Mouse (Mus musculus) cerebellum, postnatal 10 days (tissue): ENCODE results near the gene Tekt5.

Experiments
- DNase-seq, 2 experiments: peaks; one replicate each; pipeline ENCODE4 v3.0.0; 2021; ENCODE audit warnings: mixed read lengths in 2 of 2

Gene Tekt5

GRCm38 (mm10) chr16:10377286-10377685 lies 18.0 kb downstream of the Tekt5 start:
- DNase-seq = no peak

GRCm38 (mm10) chr16:10374254-10375011 lies 20.9 kb downstream of the Tekt5 start:
- peak; percentile 69 to 76 for DNase-seq

GRCm38 (mm10) chr16:10372372-10372771 lies 22.9 kb downstream of the Tekt5 start:
- DNase-seq = peak; percentile 17 to 38

GRCm38 (mm10) chr16:10369996-10370395 lies 25.3 kb downstream of the Tekt5 start:
- peak; percentile 28 to 43 for DNase-seq

GRCm38 (mm10) chr16:10369468-10369934 lies 25.8 kb downstream of the Tekt5 start:
- DNase-seq = peak; percentile 46 to 53

- peak; percentile 46 to 66 for DNase-seq
Measured at GRCm38 (mm10) chr16:10366240-10367217, 28.8 kb downstream of the Tekt5 start.

GRCm38 (mm10) chr16:10365796-10366195 lies 29.5 kb downstream of the Tekt5 start:
- DNase-seq = no peak

- DNase-seq = peak; percentile 60 to 72
Measured at GRCm38 (mm10) chr16:10363061-10363460, 32.2 kb downstream of the Tekt5 start.

- DNase-seq = no peak
Measured at GRCm38 (mm10) chr16:10359241-10359640, 36.0 kb downstream of the Tekt5 start.

GRCm38 (mm10) chr16:10358010-10358934 lies 37.0 kb downstream of the Tekt5 start:
- peak; percentile 61 to 70 for DNase-seq

GRCm38 (mm10) chr16:10355004-10355403 lies 40.3 kb downstream of the Tekt5 start:
- DNase-seq = peak; percentile 77 to 83

GRCm38 (mm10) chr16:10351050-10351636 lies 44.1 kb downstream of the Tekt5 start:
- no peak for DNase-seq

GRCm38 (mm10) chr16:10349876-10350275 lies 45.4 kb downstream of the Tekt5 start:
- DNase-seq = peak; percentile 13 to 19

GRCm38 (mm10) chr16:10349436-10349835 lies 45.9 kb downstream of the Tekt5 start:
- DNase-seq = peak; percentile 29 to 51

GRCm38 (mm10) chr16:10347551-10347950 lies 47.7 kb downstream of the Tekt5 start:
- peak; percentile 15 to 42 for DNase-seq

- no peak for DNase-seq
Measured at GRCm38 (mm10) chr16:10341110-10341509, 54.2 kb downstream of the Tekt5 start.

GRCm38 (mm10) chr16:10339930-10340329 lies 55.4 kb downstream of the Tekt5 start:
- no peak for DNase-seq

GRCm38 (mm10) chr16:10338601-10339000 lies 56.7 kb downstream of the Tekt5 start:
- no peak for DNase-seq

GRCm38 (mm10) chr16:10337422-10338197 lies 57.7 kb downstream of the Tekt5 start:
- DNase-seq = no peak

- peak in 1 of 2 experiments; percentile 21 for DNase-seq
Measured at GRCm38 (mm10) chr16:10336454-10337421, 58.6 kb downstream of the Tekt5 start.
